ENCODE assay signal across 9 mouse cellular contexts in the genomic region with DNA sequence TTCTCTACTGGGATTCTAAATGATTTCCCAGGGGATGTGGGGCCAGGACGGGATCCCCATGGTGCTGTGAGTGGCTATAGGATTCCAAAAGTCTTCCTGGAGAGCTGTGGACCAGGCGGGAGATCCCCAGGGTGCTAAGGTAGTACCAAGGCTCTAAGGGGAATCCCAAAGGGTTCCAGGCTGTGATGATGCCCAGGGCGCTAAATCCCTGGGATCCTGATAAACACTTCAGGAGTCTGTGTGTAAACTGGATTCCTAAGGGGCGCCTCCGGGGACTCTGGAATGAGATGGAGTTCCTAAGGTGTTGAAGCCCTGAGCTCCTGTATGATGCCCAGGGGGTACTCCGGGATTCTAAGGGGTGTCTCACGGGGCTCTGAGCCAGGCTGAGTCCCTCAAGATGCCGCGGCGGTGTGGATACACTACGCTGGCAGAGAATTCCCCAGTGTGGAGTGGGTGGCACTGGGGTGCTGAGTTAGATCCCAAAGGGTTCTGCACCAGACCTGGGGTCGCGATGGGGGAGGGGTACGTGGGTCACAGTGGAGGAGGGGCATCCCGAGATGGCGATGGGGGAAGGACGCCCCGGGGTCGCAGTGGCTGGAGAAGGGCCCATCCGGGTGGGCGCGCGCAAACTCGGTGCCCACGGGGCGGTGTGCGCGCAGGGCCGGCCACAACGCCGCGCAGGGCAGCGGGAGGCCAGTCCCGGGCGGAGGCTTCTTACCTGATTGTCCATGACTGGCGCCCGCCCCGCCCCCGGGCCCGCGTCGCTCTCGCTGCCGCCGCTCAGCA. TPM values are rescaled to one million over a fixed set of nuclear protein-coding genes. Genes with fewer than 3 reads are reported as not detected.
DNase-seq lines count a peak whose midpoint lies in the region; ATAC-seq and TF ChIP-seq lines count a peak whose summit lies in the region.
"Had no signal": no experiment of that assay in that cellular context is flagged by ENCODE, and none has a peak within 500 bp of the region (broad histone marks: within the 10 kb centered on the region; RNA-seq: fewer than 3 reads in every experiment).

No protein-coding gene starts in this region.

- H3K27ac ChIP-seq in gastrocnemius, adult 2 months = peak overlapping the region; percentile 89
- H3K27ac ChIP-seq in hindbrain, embryonic 11.5 days (ENCODE audit: low read depth, low read length) = peak overlapping the region; percentile 67
- H3K27ac ChIP-seq in liver, embryonic 15.5 days (replicated peaks) = peak overlapping the region; percentile 69
- H3K27ac ChIP-seq in olfactory bulb, adult 2 months (ENCODE audit: insufficient read depth, low read depth, low read length) = no peak overlapping the region

- intact Hi-C loops in gastrocnemius, adult 2 months (cut with DNase I) = loop anchor here (5.0 kb wide), 1 partner anchor 53 kb away; no protein-coding TSS in a partner anchor

- DNase-seq in gastrocnemius, adult 2 months = no peak
- no peak for DNase-seq in gastrocnemius, postnatal 4 days (ENCODE audit: low spot score in 2 of 2)
- DNase-seq in 3T3-L1 (ENCODE audit: low read depth, low spot score) = peak; percentile 51
- peak; percentile 60 for DNase-seq in embryo, embryonic 11 days
- DNase-seq in hindbrain, embryonic 11.5 days (ENCODE audit: low spot score) = peak; percentile 69
- no peak for DNase-seq in spleen, postnatal 14 days (ENCODE audit: low spot score in 2 of 2)

- TF ChIP-seq POLR2A in olfactory bulb, adult 2 months (IDR thresholded peaks at IDR 0.05; ENCODE audit: insufficient read depth, low read depth, low read length) = no peak

- no peaks in the 10 kb centered on the region for H3K36me3 ChIP-seq in hindbrain, embryonic 11.5 days (ENCODE audit: control insufficient read depth, insufficient read depth, low read length)
- H3K36me3 ChIP-seq in liver, embryonic 15.5 days (replicated peaks) = no peaks in the 10 kb centered on the region

- TF ChIP-seq CTCF in gastrocnemius, adult 2 months (IDR thresholded peaks at IDR 0.05) = no peak
- TF ChIP-seq CTCF in olfactory bulb, adult 2 months (IDR thresholded peaks at IDR 0.05; ENCODE audit: insufficient read depth, low read depth, low read length) = no peak

- peak overlapping the region; percentile 79 for H3K4me3 ChIP-seq in gastrocnemius, adult 2 months
- H3K4me3 ChIP-seq in hindbrain, embryonic 11.5 days (ENCODE audit: low read depth, low read length) = peak overlapping the region; percentile 96
- peak overlapping the region; percentile 79 for H3K4me3 ChIP-seq in liver, embryonic 15.5 days (replicated peaks)
- peak overlapping the region; percentile 73 for H3K4me3 ChIP-seq in olfactory bulb, adult 2 months (ENCODE audit: insufficient read depth, low read depth, low read length)

- WGBS in hindbrain, embryonic 11.5 days = 2% methylated on average over 23 of the region's 45 CpGs
- 5% methylated on average over 44 of the region's 45 CpGs for WGBS in liver, embryonic 15.5 days (ENCODE audit: insufficient replicate concordance)
- 1% methylated on average over 45 of the region's 45 CpGs for WGBS in olfactory bulb, adult 2 months

- no peaks in the 10 kb centered on the region for H3K9me3 ChIP-seq in hindbrain, embryonic 11.5 days (ENCODE audit: control insufficient read depth, low read length)
- no peaks in the 10 kb centered on the region for H3K9me3 ChIP-seq in liver, embryonic 15.5 days (replicated peaks)

- H3K4me1 ChIP-seq in hindbrain, embryonic 11.5 days (replicated peaks; ENCODE audit: control insufficient read depth, insufficient read depth, low read length) = peaks cover 5% of the 10 kb centered on the region; the same call in 1 of the 2 replicates
- peaks cover 48% of the 10 kb centered on the region for H3K4me1 ChIP-seq in liver, embryonic 15.5 days (replicated peaks)
- H3K4me1 ChIP-seq in olfactory bulb, adult 2 months (ENCODE audit: control insufficient read depth, insufficient read depth, low read length) = peaks cover 42% of the 10 kb centered on the region

- no peaks in the 10 kb centered on the region for H3K27me3 ChIP-seq in hindbrain, embryonic 11.5 days (ENCODE audit: control insufficient read depth, insufficient read depth, low read length)
- H3K27me3 ChIP-seq in liver, embryonic 15.5 days = peaks cover 15% of the 10 kb centered on the region

- peak; percentile 63 for ATAC-seq in hindbrain, embryonic 11.5 days (ENCODE audit: low FRiP score)
- peak; percentile 67 for ATAC-seq in liver, embryonic 15.5 days (ENCODE audit: insufficient read depth)

- H3K9ac ChIP-seq in hindbrain, embryonic 11.5 days (ENCODE audit: low read depth, low read length) = peak overlapping the region; percentile 98
- peak overlapping the region; percentile 80 for H3K9ac ChIP-seq in liver, embryonic 15.5 days

- H3K4me2 ChIP-seq in hindbrain, embryonic 11.5 days (replicated peaks; ENCODE audit: low read depth, low read length) = peak overlapping the region; percentile 69
- peak overlapping the region; percentile 98 for H3K4me2 ChIP-seq in liver, embryonic 15.5 days

RNA-seq across cellular contexts. Expression of gene Mllt1, which starts 0.5 kb away (rescaled TPM):
- total RNA-seq in gastrocnemius, adult 2 months (2021) = 10 to 100 TPM; 20.3 to 21.2 TPM
- 10 to 100 TPM; 23.9 to 27.2 TPM for total RNA-seq in gastrocnemius, postnatal 4 days (2021)
- 26.0 and 32.2 TPM in 2 replicates for polyA plus RNA-seq in hindbrain, embryonic 11.5 days (2014; fragmentation: Nextera tagmentation; extraction: Ambion mirVana)
- polyA plus RNA-seq in liver, embryonic 15.5 days (2015; fragmentation: Nextera tagmentation; extraction: Ambion mirVana) = 9.0 and 10.2 TPM in 2 replicates
- not detected in 2 replicates for polyA plus RNA-seq in olfactory bulb, adult 2 months (2012; ENCODE audit: insufficient read depth, insufficient read length, low replicate concordance, missing spikeins)

RNA-seq across cellular contexts. Expression of gene Acer1, which starts 47.2 kb away (rescaled TPM):
- not detected for total RNA-seq in gastrocnemius, adult 2 months (2021)
- not detected for total RNA-seq in gastrocnemius, postnatal 4 days (2021)
- polyA plus RNA-seq in hindbrain, embryonic 11.5 days (2014; fragmentation: Nextera tagmentation; extraction: Ambion mirVana) = not detected in 2 replicates
- polyA plus RNA-seq in liver, embryonic 15.5 days (2015; fragmentation: Nextera tagmentation; extraction: Ambion mirVana) = not detected in 2 replicates
- not detected in 2 replicates for polyA plus RNA-seq in olfactory bulb, adult 2 months (2012; ENCODE audit: insufficient read depth, insufficient read length, low replicate concordance, missing spikeins)
- total RNA-seq: layer of hippocampus, adult 18-20 months had no signal

RNA-seq across cellular contexts. Expression of gene Clpp, which starts 55.4 kb away (rescaled TPM):
- 10 to 100 TPM; 33.8 to 40.7 TPM for total RNA-seq in gastrocnemius, adult 2 months (2021)
- total RNA-seq in gastrocnemius, postnatal 4 days (2021) = 10 to 100 TPM; 35.6 to 41.4 TPM
- 146 and 152 TPM in 2 replicates for polyA plus RNA-seq in hindbrain, embryonic 11.5 days (2014; fragmentation: Nextera tagmentation; extraction: Ambion mirVana)
- 67.8 and 75.8 TPM in 2 replicates for polyA plus RNA-seq in liver, embryonic 15.5 days (2015; fragmentation: Nextera tagmentation; extraction: Ambion mirVana)
- polyA plus RNA-seq in olfactory bulb, adult 2 months (2012; ENCODE audit: insufficient read depth, insufficient read length, low replicate concordance, missing spikeins) = not detected in 2 replicates

RNA-seq across cellular contexts. Expression of gene 1700061G19Rik, which starts 59.5 kb away (rescaled TPM):
- total RNA-seq in gastrocnemius, adult 2 months (2021) = not detected
- total RNA-seq in gastrocnemius, postnatal 4 days (2021) = not detected
- 0.25 and 0.26 TPM in 2 replicates for polyA plus RNA-seq in hindbrain, embryonic 11.5 days (2014; fragmentation: Nextera tagmentation; extraction: Ambion mirVana)
- polyA plus RNA-seq in liver, embryonic 15.5 days (2015; fragmentation: Nextera tagmentation; extraction: Ambion mirVana) = 0.03 and 0.07 TPM in 2 replicates
- polyA plus RNA-seq in olfactory bulb, adult 2 months (2012; ENCODE audit: insufficient read depth, insufficient read length, low replicate concordance, missing spikeins) = not detected in 2 replicates

Comparison
In these comparisons a context has a peak if more than half of its experiments do, and no peak if none do; other contexts are left out.
1. DNase-seq: peak in 3T3-L1 (single experiment), embryo, embryonic 11 days (single experiment) and hindbrain, embryonic 11.5 days (single experiment); none in gastrocnemius, adult 2 months (single experiment), gastrocnemius, postnatal 4 days (0 of 2) and spleen, postnatal 14 days (0 of 2).
2. RNA of gene Clpp, which starts 55.4 kb away (polyA plus RNA-seq): 146 to 152 TPM in hindbrain, embryonic 11.5 days and 67.8 to 75.8 TPM in liver, embryonic 15.5 days; not detected in olfactory bulb, adult 2 months; every median in the first group is over 10 times any median in the second.
3. Peak in every context shown above with its lines, with median percentiles within 50 percentile points of each other: H3K4me3 ChIP-seq.